Mouse (Mus musculus) lung, adult 2 months (tissue): Measurements from ENCODE around the gene Cd27. TPM values are rescaled to one million over a fixed set of nuclear protein-coding genes. Genes with fewer than 3 reads are reported as not detected.

Experiments
- DNase-seq: peaks from one replicate; pipeline ENCODE4 v3.0.0; 2022
- H3K4me1 ChIP-seq: fragments of 200-500 bp; 2 replicates; pipeline ENCODE4 v1.6.1; 2011; ENCODE audit warnings: low read length; ENCODE audit not compliant: control insufficient read depth, insufficient read depth
- H3K4me3 ChIP-seq: fragments of 200-500 bp; replicated peaks from 2 replicates; pipeline ENCODE3; 2011; ENCODE audit warnings: low read depth, mild to moderate bottlenecking, control low read depth, low read length; ENCODE audit errors: extremely low read depth
- CTCF ChIP-seq: fragments of 200-500 bp; IDR thresholded peaks from 2 replicates; pipeline ENCODE4 v1.5.1; 2011; ENCODE audit warnings: mild to moderate bottlenecking, low read length, control low read depth; ENCODE audit not compliant: insufficient read depth
- POLR2A ChIP-seq: fragments of 200-500 bp; IDR thresholded peaks from 2 replicates; pipeline ENCODE4 v1.6.1; 2011; ENCODE audit warnings: low read depth, mild to moderate bottlenecking, control low read depth, low read length, borderline replicate concordance; ENCODE audit errors: extremely low read depth
- WGBS: fragments of 180-500 bp; shearing (Covaris S2); methylation state at CpG from one replicate; pipeline ENCODE4 v1.1.7; 2018; 5-methylcytosine and 5-hydroxymethylcytosine counted together
- polyA plus RNA-seq: library from polyadenylated mRNA; depleted of rRNA; stranded (reverse); fragments of >200 nt; gene quantifications from 2 replicates; pipeline ENCODE4 v1.2.3, GENCODE M21; 2012; rRNA removed

Gene Cd27
- polyA plus RNA-seq, 1 experiment = 9.8 TPM

GRCm38 (mm10) chr6:125192841-125193240 lies 44.0 kb downstream of the Cd27 start:
- Histone ChIP-seq H3K4me1 (no peaks in the 10 kb centered on the region; the same call in 1 of the 2 replicates), H3K4me3 (peak overlapping the region; percentile 89)
- TF ChIP-seq CTCF (no peak), POLR2A (no peak)
- no peak for DNase-seq
- 24% methylated on average over 5 of the region's 5 CpGs for WGBS

- H3K4me1 ChIP-seq = no peaks in the 10 kb centered on the region; the same call in 1 of the 2 replicates
- H3K4me3 ChIP-seq = peak overlapping the region; percentile 89
- under 1% methylated on average over 34 of the region's 34 CpGs for WGBS
- no peak for TF ChIP-seq CTCF
- peak; percentile 46; the same call in 1 of the 2 replicates for TF ChIP-seq POLR2A
- DNase-seq = peak; percentile 89
Measured at GRCm38 (mm10) chr6:125192016-125192714, 44.6 kb downstream of the Cd27 start.

GRCm38 (mm10) chr6:125191332-125192015 lies 45.3 kb downstream of the Cd27 start, which contains the start of the genes Ncapd2 and Mrpl51:
Gene Ncapd2 (minus strand): TSS chr6:125191701.
Gene Mrpl51 (plus strand): TSS chr6:125191801.
- H3K4me1 ChIP-seq = no peaks in the 10 kb centered on the region; the same call in 1 of the 2 replicates
- WGBS = under 1% methylated on average over 54 of the region's 54 CpGs
- TF ChIP-seq POLR2A = peak; percentile 34; the same call in 1 of the 2 replicates
- no peak for TF ChIP-seq CTCF

GRCm38 (mm10) chr6:125190816-125191215 lies 46.0 kb downstream of the Cd27 start:
- no peak overlapping the region for H3K4me3 ChIP-seq
- DNase-seq = no peak
- H3K4me1 ChIP-seq = no peaks in the 10 kb centered on the region; the same call in 1 of the 2 replicates
- TF ChIP-seq POLR2A (no peak), CTCF (no peak)

More at GRCm38 (mm10) chr6:125191332-125192015, 45.3 kb downstream of the Cd27 start, which contains the start of the genes Ncapd2 and Mrpl51:
- DNase-seq = peak; percentile 93
- H3K4me3 ChIP-seq = peak within 1 kb of the TSS; percentile 89

- TF ChIP-seq CTCF = no peak
- TF ChIP-seq POLR2A = no peak
- Histone ChIP-seq H3K4me1 (no peaks in the 10 kb centered on the region; the same call in 1 of the 2 replicates), H3K4me3 (no peak overlapping the region)
- no peak for DNase-seq
- 93% methylated on average over 10 of the region's 10 CpGs for WGBS
Measured at GRCm38 (mm10) chr6:125186203-125186602, 50.6 kb downstream of the Cd27 start.

Other genes starting within 250 kb of the Cd27 start
- 1.4 and 2.2 TPM in 2 replicates for gene Pianp, start 240.3 kb downstream of the Cd27 start, polyA plus RNA-seq
- 44.8 and 48.4 TPM in 2 replicates for gene Zfp384, start 227.9 kb downstream of the Cd27 start, polyA plus RNA-seq
- 30.3 and 50.5 TPM in 2 replicates for gene Ing4, start 197.2 kb downstream of the Cd27 start, polyA plus RNA-seq
- 23.7 TPM in 2 replicates for gene Acrbp, start 187.3 kb downstream of the Cd27 start, polyA plus RNA-seq
- 6.5 and 13.9 TPM in 2 replicates for gene Lpar5, start 169.1 kb downstream of the Cd27 start, polyA plus RNA-seq
- gene Chd4, start 141.0 kb downstream of the Cd27 start, polyA plus RNA-seq = 108 and 129 TPM in 2 replicates
- 10.1 and 13.6 TPM in 2 replicates for gene Nop2, start 105.1 kb downstream of the Cd27 start, polyA plus RNA-seq
- gene Iffo1, start 91.8 kb downstream of the Cd27 start, polyA plus RNA-seq = 45.0 and 51.0 TPM in 2 replicates
- gene Gapdh, start 70.5 kb downstream of the Cd27 start, polyA plus RNA-seq = 1,317 and 1,826 TPM in 2 replicates
- gene Ncapd2, start 45.3 kb downstream of the Cd27 start, polyA plus RNA-seq = 15.5 and 34.2 TPM in 2 replicates
- gene Mrpl51, start 45.2 kb downstream of the Cd27 start, polyA plus RNA-seq = 30.1 and 39.4 TPM in 2 replicates
- gene Vamp1, start 21.5 kb downstream of the Cd27 start, polyA plus RNA-seq = 12.5 and 22.0 TPM in 2 replicates
- 29.8 and 33.4 TPM in 2 replicates for gene Tapbpl, start 5.2 kb downstream of the Cd27 start, polyA plus RNA-seq
- gene Tuba3a, start 49.0 kb upstream of the Cd27 start, polyA plus RNA-seq = 0.17 and 0.19 TPM in 2 replicates
- gene Ltbr, start 76.9 kb upstream of the Cd27 start, polyA plus RNA-seq = 107 and 116 TPM in 2 replicates
- gene Scnn1a, start 83.6 kb upstream of the Cd27 start, polyA plus RNA-seq = 245 and 249 TPM in 2 replicates
- 186 and 200 TPM in 2 replicates for gene Tnfrsf1a, start 112.4 kb upstream of the Cd27 start, polyA plus RNA-seq
- gene Plekhg6, start 143.8 kb upstream of the Cd27 start, polyA plus RNA-seq = 1.3 and 2.6 TPM in 2 replicates